Mouse (Mus musculus) spleen, postnatal 10 days (tissue): ENCODE results near the gene Acsbg1.
"Not testable (repeated sequence)": the region's sequence is repeated elsewhere in the genome, so short reads cannot be mapped to it uniquely, and the experiment has no call there.

Experiments used
- DNase-seq, 2 experiments: peaks; one replicate each; pipeline ENCODE4 v3.0.0; 2021 to 2022; ENCODE audit warnings: low spot score in 2 of 2

Acsbg1 gene

GRCm38 (mm10) chr9:54614182-54614850 is 47.4 kb downstream of the Acsbg1 start:
- no peak for DNase-seq

DNA sequence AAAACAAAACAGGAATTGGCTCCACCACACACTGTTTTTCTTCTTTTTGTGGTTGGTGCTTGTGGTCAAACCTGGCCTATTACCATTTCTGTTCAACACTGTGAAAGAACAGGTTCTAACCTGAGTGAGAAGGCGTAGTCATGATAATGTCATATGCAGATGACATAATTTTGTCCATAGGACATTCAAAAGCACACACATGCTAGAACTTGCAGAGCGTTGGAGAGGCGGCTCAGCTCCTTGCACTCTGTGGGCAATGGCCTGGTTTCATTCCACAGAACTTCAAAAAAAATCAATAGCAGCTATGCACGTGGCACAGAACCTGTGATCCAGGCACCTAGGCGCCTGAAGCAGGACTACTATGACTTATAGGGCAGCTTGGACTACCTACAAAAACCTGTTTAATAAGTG is 48.9 kb downstream of the Acsbg1 start:
- no peak for DNase-seq

GRCm38 (mm10) chr9:54604886-54605285 is 56.8 kb downstream of the Acsbg1 start:
- DNase-seq = peak; percentile 36 to 79

DNA sequence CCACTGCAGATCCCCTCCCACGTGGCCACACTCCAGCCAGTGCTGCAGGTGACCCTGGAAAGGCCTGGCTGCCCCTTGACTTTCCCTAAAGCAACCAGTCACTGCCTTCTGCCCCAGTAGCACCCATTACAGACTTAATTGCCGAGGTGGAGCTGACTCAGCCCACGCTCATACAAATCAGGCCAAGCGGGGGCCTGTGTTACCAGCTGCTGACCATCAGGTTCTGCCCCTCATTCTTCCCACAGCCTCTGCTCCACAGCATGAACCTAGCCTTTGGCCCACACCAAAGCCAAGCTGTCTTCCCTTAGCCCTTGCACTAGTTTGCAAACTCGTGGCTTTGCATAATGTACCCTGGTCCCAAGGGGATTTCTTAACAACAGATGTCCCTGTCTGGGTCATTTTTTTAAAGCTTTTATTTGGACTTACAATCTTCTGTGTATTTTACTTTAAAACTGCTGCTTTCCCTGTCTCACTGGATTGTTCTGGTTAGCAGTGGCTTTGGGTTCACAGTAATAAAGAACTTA is 57.5 kb downstream of the Acsbg1 start:
- no peak for DNase-seq

- no peak for DNase-seq
These were observed 58.8 kb downstream of the Acsbg1 start for GRCm38 (mm10) chr9:54602916-54603315.

DNA sequence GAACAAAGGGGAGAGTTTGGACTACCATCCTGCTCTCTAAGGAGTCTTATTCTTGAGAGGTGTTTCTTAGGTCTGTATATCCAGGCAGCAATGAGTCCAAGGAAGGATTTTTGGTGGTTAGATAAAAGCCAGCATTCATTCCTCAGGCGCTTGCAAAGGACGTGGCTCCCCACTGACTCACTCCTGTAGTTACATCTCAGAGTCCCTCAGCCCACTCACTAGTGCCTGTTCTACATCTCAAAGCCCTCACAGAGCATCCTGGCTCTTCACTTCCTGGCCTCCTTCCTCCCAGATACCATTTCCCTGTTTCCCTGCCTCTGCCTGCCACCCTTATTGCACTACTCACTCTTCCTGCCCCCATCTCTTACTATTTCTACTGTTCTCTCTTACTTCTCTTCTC is 59.3 kb downstream of the Acsbg1 start:
- no peak for DNase-seq

GRCm38 (mm10) chr9:54596752-54597465 is 64.8 kb downstream of the Acsbg1 start:
- DNase-seq = no peak

DNA sequence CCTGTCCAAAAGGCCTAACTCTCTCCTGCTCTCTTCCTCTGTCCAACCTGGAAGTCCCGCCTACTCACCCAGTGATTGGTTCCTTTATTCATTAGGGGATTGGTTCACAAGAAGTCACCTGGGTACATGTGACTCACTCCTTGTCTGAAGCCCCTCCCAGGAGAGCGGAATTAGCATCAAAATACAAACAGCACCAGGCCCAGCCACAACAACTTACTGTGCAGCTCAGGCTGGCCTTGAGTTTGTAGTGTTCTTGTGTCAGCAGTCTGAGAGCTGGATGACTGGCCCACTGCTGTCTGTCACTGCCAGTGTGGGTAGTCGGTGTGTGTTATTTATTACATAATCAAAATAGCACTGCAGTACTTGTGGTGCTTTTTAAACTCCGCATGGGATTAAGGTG is 68.0 kb downstream of the Acsbg1 start:
- DNase-seq = not testable (repeated sequence)

GRCm38 (mm10) chr9:54587863-54588262 is 73.8 kb downstream of the Acsbg1 start:
- no peak for DNase-seq

- DNase-seq = peak; percentile 97 to 99
These were observed 75.2 kb downstream of the Acsbg1 start, which contains the start of gene Idh3a for GRCm38 (mm10) chr9:54586199-54587061. Gene Idh3a, plus strand, starts transcription at chr9:54586334.

GRCm38 (mm10) chr9:54585839-54586198 is 75.9 kb downstream of the Acsbg1 start:
- no peak for DNase-seq

GRCm38 (mm10) chr9:54584127-54584526 is 77.5 kb downstream of the Acsbg1 start:
- DNase-seq = not testable (repeated sequence)

DNA sequence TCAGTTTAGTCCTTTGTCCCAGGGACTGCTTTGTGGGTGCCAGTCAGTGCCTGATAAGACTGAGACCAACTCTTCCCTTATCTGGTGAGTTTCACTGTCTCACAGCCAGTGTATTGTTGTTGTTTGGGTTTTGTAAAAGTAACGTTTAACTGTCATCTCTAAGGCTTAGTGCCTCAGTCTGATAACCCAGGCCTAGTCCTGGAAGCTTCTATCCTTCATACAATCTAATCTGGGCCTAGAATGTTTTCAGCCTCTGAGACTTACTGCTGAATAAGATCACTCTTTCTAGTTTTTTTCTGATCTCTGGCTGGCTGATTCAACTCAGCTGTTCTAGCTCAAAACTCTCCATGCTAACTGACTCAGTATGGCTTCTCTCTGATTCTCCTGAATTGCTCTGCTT is 78.0 kb downstream of the Acsbg1 start:
- no peak for DNase-seq

DNA sequence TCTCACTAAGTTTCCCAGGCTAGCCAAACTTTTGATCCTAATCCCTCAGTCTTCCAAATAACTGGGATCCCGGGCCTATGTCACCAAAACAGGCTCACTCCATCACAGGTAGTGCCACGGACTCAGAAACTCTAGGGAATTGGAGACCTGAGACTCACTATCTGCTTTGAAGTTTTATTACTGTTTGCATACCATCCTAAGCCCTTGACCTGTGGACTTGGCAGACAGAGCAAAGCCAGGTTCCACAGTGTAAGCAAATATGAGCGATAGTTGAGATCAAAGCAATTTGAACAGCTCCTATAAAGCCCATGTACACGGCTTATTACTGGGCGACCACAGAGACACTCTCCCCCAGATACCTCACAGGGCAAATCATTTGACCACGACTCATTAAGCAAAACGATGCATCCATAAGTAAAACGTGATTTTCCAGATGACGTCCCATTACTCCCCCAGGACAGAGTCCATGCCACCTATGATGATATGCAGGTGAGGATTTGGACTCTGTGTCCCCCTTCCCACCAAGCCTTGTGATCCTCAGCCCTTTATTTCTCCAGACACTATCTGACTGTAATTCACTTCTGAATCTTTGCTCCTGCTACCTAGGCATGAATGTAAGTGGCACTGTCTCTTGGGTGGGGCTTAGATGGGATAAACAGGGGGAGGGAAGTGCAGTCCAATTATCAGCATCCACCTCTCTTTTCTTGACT is 90.4 kb downstream of the Acsbg1 start:
- DNase-seq = no peak

GRCm38 (mm10) chr9:54568732-54569131 is 92.9 kb downstream of the Acsbg1 start:
- no peak for DNase-seq

GRCm38 (mm10) chr9:54566958-54567357 is 94.7 kb downstream of the Acsbg1 start:
- DNase-seq = no peak

DNA sequence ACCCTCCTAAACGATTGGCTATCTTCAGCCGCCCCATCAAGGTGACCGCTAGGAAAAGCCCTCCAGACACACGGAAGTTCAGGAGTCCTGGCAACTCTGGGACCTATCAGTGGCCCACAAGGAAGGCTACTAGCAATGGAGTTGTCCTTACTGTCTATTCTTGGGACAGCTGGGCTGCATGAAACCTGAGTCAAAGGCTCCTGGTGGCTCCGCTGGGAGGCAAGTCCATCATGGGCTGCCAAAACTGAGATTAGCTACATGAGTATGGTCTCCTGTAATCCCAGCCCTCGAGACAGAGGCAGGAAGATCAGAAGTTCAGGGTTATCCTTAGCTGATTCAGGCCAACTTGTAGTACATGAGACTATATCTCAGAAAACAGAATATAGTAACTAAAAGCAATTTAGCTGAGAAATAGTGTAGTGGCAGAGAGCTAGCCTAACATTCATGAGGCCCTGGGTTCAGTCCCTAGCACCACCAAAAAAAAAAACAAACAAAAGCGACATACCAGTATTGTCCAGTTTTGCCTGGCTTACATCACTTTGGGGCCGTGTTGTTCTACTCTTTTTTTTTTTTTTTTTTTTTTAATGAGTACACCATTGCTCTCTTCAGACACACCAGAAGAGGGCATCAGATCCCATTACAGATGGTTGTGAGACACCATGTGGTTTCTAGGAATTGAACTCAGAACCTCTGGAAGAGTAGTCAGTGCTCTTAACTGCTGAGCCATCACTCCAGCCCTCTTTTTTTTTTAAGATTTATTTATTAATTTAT is 100.7 kb downstream of the Acsbg1 start:
- DNase-seq = no peak

DNA sequence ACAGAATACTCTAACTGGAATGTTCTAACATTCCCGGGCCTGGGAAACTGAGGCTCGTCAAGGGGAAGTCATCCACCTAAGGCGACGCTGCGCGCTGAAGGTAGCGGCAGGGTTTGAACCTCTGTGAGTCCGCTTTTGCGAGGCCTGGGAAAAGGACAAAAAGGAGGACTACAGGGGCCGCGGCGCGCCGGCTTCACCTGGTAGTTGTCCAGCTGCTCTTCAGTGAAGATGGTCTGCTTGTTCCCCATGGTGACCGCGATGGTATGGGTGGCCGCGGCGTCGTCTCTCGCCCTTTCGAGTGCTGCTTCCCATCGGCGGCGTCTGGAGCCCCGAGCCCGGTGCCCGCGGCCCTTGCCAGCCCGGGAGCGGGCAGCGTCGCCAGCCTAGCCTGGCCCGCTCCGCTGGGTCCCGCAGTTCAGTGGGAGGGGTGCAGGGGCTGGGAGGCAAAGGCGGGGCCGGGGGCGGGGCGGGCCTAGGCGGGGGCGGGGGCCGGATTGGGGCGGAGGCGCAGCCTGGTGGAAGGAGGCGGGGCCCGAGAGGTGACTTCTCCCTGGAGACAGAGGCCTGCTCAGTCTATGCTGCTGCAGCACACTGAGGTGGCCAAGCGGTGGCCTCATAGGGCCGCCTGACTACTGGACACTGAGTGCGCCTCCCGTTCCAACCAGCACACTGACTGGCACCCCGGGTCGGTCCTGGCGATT is 101.7 kb downstream of the Acsbg1 start, which contains the start of gene Cib2:
Gene Cib2, minus strand, starts transcription at position 448 of the 701 bp plus-strand sequence.
- DNase-seq = peak; percentile 38 to 82

DNA sequence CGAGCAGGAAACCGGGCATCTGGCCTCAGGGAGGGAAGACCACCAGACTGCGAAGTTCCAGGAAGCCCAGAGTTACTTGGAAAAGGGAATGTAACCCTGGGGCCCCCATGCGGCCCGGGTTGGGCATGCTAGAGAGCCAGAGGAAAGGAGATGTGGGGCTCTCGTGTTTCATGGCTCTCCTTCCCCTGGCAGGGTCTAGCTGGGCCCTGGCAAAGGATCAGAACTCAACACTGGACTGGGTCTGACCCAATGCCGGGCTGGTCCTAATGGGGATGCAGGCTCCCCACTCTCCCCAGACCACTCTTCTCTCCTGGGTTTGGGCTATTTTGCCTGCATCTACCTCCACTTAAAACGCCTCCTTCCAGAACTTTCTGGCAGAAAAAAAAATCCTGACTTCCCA is 102.9 kb downstream of the Acsbg1 start:
- no peak for DNase-seq

DNA sequence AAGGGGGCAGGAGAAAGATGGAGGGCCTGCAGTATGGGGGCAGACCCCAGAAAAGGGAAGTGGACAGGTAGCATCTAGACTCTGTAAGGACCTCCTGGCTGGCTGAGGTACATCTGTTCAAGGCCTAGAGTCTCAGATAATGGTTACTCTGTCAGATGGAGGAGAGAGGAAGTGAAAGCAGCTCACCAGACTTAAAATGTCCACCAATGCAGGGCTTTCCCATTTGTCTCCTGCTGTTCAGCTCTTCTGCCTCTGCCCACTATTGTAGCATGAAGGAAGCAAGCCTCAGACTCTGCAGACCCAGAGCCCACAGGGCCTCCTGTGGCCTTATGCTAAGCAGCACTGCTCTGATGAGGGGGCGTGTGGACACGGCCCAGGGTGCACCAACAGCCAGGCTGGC is 106.6 kb downstream of the Acsbg1 start:
- no peak for DNase-seq
